Mouse (Mus musculus): Measurements from ENCODE around the gene Igf1.

The Igf1 gene

DNA sequence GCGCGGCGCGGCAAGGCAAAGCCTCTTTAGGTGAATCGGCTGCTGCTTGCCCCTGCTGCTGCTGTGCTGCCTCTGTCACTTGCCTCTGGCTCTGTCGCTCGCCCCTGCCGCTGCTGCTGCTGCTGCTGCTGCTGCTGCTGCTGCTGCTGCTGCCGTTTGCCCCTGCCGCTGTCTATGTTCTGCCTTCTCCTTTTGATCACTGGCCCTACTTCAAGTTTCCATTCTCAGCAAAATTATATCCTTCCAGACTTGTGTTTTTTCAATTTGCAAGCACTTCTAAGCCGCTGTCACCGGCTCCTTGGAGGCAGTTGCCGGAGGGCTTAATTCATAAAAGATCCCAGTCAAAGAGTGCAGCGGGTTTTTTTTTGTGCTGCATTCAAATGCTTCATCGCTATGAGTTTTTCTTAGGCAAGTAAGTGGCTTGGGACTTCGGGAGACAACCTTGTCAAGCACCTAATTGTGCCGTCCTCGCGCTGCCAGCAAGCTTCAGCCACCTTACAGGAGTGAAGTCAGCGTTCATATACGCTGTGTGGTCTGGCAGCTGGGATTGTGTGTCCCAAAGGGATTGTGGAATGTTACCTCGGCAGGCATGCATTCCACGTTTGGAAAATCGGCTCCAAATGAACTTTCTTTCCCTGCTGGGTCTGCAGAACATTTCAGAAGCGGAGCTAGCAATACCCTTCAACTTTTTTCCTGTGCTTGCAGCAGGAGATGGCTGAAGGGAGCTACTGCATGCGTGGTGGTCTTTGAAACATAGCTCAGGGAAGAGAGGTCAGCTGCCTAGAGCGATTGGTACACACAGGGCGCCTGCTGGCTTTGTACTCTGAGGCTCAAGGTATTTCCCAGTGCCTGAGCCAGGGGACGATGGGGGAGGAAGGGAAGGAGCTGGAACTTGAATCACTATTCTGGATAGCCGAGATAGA, 2.4 kb downstream of the Igf1 start:
- no peak for DNase-seq (ENCODE audit: low spot score)

DNA sequence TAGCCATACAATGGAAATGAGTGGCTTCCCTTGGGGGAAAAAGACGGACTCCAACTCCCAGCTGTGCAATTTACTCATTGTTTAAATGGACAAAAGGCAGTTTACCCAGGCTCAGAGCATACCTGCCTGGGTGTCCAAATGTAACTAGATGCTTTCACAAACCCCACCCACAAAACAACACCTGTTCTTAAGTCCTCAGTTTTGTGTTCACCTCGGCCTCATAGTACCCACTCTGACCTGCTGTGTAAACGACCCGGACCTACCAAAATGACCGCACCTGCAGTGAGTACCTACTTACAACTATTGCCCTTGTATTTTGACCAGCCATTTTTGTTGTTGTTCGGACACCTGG, 3.0 kb downstream of the Igf1 start:
- no peak for DNase-seq (ENCODE audit: low spot score)

DNA sequence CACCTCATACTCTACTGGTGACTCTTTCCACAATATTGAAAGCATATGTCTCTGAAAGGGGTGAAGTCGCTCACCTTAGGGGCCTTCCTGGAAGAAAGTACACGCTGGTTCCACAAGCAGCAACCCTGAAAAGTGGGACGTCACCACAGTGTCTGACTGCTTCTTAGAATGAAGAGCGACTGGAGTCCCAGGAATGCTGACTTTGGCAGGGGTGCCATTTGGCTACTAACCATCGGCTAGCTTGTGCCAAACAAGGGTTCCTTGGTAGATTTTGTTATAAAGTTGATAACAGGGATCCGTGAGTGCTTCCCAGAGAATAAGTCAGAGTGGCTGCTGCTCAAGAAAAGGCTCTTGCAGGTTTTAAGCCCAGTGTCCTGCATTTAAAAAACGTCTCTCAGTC, 4.8 kb downstream of the Igf1 start:
- no peak for DNase-seq (ENCODE audit: low spot score)

DNA sequence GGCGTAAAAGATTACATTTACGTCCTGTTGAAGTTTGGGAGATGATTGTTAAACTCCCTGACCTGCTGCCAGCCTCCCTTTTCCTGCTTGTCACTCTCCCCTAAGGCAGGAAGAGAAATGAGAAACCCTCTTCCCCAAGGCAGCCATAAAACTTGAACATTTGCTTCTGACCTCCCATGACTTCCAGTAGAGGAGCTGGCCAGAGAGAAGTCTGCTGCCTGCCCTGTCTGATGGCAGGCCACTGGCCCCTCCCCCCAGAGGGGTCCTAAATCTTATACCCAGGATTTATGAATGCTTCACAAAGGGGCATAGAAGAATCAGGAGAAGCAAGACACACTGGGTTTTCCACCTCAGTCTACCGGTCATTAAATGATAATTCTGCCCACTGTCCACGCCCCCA, 5.3 kb downstream of the Igf1 start:
- DNase-seq (ENCODE audit: low spot score), result no peak

DNA sequence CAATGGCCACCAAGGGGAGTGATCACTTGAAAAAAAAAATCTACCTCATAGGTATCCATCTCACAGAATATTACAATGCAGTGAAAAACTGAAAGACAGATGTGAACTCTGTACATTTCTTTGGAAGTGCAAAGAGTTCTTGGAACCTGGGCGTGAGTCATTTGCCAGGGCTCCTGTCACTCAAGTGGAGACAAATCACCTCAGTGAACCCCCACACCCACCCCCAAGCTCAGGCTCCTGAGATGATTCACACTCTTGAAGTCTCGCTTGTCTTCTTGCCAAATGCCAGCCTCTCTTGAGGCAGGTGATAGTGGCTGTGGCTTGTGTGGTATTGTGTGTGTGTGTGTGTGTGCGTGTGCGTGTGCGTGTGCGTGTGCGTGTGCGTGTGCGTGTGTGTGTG, 7.6 kb downstream of the Igf1 start:
- DNase-seq (ENCODE audit: low spot score), result no peak

DNA sequence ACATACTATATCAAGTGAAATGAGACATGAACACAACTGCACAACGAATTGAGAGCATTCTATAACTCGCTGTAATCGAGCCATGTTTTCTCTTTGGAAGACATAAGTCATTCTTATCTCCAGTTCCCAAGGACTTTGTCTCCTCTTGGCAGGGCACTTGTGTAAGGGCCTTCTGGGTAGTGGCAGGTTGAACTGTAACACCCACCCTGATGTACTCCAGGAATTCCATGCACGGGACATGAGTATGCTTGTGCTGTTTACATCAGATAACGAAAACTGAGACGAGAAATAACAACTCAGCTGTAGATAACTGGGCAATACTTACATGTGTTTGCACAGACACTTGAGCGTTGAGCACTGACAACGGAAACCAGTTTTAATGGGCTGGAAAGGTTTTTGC, 8.4 kb downstream of the Igf1 start:
- no peak for DNase-seq (ENCODE audit: low spot score)

DNA sequence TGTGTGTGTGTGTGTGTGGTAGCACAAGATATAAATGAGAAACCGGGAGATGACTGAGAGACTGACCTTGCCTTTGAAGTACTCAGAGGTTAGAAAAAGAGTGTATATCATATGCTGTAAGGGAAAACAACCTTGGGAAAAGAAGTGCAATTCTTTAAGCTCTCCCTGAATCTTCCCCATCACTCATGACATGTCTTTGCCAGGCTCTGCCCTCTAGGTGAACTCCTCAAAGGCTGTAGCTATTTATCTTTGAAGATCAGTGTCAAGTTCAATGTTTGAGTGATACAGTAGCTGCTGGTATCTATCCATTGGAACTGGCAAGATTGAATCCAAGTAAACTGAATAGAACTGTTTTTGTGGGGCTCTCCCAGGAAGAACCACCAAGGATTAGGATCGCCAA, 9.2 kb downstream of the Igf1 start:
- DNase-seq (ENCODE audit: low spot score), result no peak

DNA sequence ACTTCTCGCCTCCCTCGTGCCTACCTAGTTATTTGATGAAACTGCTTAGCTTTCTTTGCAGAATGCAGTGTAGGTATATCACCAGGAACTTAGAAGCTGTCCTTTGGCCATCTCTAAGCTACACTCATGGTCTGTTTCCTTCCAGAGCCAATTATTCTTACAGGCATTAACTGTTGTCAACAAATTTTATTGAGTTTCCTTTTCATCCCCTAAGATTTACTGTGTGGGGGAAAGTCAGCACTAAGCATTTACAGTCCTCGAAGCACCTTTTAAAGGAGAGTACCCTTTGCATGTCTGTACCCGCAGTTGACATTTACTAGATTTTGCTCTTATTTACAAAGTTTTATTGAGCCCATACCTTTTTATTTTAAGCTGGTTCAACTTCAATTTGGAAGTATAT, 9.6 kb downstream of the Igf1 start:
- DNase-seq (ENCODE audit: low spot score), result no peak

DNA sequence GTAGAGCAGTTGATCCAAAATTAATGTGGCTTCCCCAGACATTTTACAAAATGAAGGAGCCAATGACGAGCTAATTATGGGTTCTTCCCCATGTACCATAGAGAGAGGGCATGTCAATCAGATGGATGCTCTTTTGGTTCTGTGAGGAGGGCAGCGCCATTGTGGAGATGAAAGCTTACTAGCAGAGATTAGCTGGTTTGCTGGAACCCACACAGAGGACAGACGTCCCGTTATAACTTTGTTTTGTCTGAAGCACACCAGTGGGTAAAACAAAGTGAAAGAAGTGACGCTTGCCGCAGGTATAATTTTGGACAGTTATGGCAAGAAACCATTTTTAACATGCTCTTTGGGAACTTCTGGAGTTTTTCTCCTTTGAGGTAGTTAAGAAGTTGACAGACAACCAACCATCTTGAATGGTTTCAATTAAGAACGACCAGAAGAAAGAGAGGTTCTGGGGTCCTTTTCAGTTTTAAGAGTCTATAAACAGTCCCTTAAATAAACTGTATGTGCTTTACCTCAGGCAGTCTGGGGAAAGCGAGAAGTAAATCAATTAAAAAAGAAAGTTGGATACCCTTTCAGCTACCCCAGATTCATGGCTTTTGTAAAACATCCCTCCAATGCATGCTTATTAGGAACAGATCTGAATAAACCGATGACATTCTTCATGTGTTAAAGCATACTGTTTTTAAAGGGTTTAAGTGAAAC, 10.4 kb downstream of the Igf1 start:
- DNase-seq (ENCODE audit: low spot score), result no peak

DNA sequence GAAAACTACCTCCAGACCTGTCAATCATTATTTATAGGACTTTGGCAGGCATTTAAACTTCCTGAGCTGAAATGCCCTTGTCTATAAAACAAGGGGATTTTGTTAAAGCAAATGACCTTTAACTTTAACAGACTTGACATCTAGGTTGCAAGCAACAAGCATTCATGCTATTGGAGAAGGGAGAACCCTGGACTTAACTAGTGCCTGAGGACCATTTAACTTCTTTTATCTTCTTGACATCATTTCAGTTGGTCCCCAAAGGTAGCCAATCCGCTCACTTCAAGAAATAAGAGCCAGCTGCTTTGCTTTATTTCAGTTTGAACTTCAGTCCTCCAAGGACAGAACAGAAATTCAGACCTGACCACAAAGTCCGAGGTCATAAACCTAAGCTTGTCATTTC, 11.1 kb downstream of the Igf1 start:
- DNase-seq (ENCODE audit: low spot score), result no peak

DNA sequence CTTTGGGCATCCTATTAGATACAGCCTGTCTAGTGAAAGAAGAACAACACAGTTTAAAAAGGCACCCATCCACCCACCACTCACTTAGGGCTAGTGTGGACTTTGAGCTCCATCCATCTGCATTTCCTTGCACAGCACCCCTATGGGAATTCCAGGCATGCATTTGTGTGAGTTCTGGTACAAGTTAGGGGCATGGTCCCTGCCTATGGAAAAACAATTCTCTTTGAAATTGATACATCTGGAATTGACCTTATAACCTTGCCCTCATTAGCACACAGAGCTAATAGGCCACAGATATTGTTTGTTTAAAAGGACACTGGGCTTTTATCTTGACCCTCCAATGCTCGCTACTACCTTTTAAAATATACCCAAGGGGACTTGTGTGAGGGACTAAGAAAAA, 11.6 kb downstream of the Igf1 start:
- no peak for DNase-seq (ENCODE audit: low spot score)

DNA sequence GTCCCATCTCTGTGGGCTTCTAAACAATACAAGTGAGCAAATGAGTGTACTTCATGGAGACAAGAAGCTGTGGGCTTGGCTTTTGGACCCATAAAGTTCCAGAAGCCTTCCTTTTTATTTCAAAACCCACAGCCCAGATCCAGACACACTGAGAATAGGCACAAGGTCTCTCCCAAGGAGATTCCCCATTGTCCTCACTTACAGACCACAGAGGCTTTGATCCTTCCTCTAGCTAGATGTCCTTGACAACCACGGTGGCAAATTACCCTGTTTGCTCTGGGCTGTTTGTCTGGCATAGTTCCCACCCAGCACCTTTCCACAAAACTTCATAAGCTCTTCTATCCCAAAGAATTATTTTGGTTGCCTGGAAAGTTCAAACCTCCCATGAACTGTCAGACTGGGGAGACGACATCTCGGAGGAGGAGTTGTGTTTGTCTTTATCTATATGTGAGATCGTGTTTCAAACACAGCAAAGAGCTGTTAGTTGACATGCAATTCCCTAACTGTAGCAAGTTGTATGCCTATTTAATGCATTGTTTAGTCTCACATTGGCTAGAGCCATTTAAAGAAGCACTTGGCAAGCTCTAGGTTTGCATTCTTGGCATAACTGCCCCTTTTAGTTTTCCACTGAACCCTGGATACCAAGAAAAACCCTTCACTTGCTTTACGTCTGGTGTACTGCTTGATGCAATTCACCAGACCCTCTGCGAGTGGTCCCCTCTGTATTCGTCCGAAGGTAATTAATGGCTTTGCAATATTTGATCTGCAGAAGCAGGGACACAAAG, 14.0 kb downstream of the Igf1 start:
- no peak for DNase-seq (ENCODE audit: low spot score)

DNA sequence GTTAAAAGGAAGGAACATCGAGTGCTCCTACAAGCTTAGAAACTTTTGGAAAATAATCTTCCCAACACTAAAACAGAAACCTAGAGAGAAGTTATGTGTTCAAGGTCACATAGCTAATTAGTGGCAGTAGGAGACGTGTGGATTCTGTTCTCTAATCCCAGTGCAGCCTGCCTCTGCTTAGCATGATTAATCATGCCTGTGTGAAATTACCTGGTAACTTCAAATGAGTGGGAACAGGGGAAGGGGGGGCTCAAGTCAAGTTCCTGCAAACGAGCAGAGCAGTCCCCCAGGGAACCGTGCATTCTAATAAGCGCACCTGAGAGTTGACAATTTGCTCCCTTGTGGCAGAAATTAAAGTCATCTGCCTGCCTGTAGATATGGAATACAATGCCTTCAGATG, 14.8 kb downstream of the Igf1 start:
- DNase-seq (ENCODE audit: low spot score), result no peak

DNA sequence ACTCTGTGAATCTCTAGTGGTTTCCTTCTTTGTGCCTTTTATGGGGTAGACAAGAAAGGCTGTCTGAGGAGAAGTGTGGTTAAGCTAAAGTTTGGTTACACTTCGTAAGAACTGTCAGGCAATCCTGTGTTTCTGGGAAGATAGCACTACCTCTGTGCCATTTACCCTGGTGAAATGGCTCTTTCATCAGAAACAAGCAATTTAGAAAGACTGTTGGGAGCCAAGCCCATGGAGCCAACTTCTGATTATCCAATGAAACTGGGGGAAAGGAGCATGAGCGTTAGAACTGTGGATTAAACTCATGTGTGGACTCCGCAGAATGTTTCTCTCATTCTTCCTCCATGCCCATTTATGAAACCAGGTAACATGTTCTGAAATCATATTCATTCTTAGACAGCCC, 15.5 kb downstream of the Igf1 start:
- DNase-seq (ENCODE audit: low spot score), result no peak

DNA sequence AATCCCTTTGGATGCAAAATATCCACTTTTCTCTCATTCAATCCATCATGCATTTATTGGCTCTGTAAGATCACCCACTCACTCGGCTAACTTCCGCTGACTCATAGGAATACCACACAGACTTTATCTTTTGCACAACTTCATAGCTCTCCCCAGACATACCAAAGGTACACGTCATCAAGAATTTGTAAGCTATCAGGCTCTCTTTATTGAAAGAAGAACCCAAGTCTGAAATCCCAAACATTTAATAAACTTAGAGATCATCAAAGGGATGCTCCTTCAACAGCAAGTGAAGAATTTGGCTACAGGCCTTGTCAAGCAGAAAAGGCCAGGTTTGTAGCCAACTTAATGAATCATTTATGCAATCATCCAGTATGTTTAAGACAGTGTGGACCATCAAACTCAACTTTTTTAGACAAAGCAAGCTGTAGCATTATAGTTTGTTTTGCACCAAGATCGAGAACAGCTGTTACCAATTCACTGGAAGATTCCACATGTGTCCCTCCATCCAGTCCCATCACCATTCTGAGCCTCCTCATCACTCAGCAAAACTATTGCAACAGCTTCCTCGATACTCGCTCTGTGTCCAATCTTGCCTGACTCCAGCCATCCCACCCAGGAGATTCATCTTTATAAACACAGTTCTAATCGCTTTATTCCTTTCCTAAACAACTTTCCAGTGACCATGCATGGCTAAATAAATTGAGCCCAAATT, 22.2 kb downstream of the Igf1 start:
- no peak for DNase-seq (ENCODE audit: low spot score)

DNA sequence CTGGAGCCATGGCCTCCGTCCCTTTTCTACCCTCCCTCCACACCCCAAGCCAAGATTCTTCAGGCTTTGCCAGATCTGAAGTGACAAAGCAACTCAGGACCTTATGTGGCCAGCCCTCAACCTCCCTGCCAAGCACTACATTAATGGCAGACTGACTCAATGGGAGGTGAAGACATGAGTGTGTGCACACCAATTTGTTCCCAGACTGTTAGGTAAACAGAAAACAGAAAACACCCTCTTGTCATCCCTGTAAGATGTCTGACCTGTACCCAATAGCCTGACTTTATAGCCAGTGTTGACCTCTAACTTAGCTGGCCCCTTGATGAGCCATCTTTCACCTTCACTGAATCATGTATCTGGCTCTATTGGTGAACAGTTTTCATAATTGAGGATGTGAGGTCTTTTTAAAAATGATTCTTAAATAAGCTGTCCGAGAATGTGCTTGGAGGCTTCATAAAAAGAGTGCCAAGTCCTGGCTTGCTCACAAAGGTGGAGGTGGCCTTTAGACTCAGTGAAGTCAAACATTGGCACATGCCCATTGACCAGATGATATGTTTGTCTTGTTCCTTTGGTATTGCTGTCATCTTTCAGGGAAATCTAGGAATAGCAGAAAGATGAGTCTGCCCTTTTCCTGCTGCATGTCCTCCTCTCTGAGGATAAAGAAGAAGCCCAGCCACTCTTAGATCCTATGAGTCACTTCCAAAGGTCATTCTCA, 27.4 kb downstream of the Igf1 start:
- DNase-seq (ENCODE audit: low spot score), result no peak

DNA sequence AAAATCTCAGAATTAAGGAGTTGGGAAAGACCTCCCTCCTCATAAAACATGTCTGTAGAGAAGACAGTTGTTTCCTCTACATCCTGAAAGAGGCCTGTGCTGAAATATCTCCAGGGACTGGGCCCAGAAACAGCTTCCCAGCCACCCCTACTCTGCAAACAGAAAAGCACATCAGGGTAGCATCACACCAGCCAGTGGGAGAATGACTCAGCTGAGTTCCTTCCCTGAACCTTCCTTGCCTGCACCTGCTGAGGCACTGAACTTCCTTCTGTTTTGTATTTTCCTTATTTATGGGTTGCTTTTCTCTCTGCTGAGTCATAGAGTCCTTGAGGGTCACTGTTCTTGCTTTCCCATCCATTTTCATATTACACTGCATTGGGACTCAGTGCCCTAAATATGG, 31.8 kb downstream of the Igf1 start:
- no peak for DNase-seq (ENCODE audit: low spot score)

DNA sequence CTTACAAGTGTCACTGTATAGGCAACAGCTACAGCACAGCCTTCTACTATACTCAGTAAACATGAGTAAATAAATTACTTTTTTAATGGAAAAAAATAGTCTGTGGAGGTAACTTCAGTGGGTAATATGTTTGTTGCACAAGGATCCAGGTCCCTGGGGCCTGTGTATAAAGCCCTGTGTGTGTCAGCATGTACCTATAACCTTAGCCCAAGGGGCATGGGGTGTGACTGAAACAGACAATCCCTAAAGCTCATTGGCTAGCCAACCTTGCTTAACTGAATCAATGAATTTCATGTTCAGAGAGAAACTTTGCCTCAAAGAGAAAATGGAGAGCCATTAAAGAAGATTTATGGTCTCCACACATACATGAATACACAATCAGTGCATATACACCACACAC, 34.2 kb downstream of the Igf1 start:
- no peak for DNase-seq (ENCODE audit: low spot score)

DNA sequence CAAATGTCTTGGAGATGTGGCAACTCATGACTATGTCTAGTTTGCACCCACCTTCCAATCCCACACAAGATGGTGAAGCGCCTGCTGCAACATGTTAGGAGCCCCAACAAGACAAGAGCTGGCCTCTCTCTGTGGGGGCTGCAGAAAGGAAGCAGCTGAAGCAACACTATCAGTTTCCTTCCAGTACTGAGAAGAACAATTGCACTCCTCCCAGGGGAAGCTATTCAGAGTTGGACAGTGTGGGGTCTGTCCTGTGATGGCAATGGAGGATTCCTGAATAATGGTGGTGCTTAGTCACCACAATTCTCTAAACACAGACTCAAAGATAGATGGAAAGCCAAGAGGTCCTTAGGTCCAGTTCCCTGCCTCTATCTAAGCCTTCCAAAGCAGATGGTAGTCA, 35.2 kb downstream of the Igf1 start:
- no peak for DNase-seq (ENCODE audit: low spot score)

DNA sequence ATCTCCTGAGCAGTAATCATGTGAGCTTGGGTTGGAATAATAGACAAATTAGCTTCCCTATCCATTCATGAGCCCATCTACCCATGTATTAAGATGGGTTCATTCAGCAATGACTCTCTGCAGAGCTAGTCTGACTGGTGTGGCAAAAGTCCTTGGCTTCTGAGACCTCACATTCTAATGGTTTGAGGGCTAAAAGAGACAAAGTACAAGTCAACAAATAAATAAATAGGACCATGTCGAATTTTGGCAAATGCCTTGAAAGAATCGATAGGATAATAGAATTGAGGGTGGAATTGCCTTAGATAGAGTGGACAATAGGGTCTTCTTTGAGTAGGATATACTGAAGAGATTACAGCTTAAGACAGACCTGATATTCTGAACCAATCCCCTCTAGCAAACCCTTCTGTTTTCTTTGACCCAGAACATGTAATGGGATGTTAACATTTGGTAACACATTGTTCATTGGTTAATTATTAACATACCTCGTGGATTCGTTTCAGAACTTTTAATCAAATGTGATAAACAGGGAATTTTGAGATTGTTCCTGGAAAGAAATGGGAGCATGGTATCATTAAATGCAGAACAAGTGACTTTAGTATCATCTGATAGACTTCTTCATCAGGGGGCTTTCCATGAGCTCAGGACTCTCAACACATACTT, 36.5 kb downstream of the Igf1 start:
- no peak for DNase-seq (ENCODE audit: low spot score)

DNA sequence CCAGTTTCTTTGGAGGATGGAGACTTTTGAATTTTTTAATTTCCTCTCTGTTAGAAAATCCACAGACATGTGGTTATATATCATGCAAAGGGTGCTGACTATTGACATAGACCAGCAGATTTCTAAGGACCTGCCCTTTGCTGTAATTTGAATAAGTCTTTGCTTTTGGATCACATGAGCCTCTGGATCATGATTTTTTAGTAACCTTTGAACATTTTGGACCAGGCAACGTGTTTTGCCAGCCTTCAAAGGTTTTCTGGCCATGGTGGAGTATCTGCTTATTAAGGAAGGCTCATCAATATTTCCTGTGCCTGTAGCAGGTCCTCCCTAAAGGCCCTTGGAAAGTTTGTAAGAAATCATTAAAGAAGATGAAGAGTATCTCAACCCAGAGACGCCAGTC, 37.3 kb downstream of the Igf1 start:
- DNase-seq (ENCODE audit: low spot score), result no peak
